Mouse (Mus musculus) liver, embryonic 12.5 days (tissue): Measurements from ENCODE around the gene Hsf4. TPM values are rescaled to one million over a fixed set of nuclear protein-coding genes. Genes with fewer than 3 reads are reported as not detected.

Source experiments
- ATAC-seq: fragments of 200-750 bp; cut with Nextera tagmentation; 2 replicates; pipeline ENCODE4 v1.8.0; 2017; ENCODE audit warnings: moderate number of reproducible peaks, mild to moderate bottlenecking, moderate library complexity
- H3K27ac ChIP-seq: fragments of 300-500 bp; sonication (generic); 2 replicates; pipeline ENCODE4 v1.5.1; 2016; ENCODE audit warnings: mild to moderate bottlenecking
- H3K27me3 ChIP-seq: fragments of 300-500 bp; sonication (generic); replicated peaks from 2 replicates; pipeline ENCODE4 v1.6.1; 2016; ENCODE audit warnings: mild to moderate bottlenecking, moderate library complexity
- H3K36me3 ChIP-seq: fragments of 300-500 bp; sonication (generic); 2 replicates; pipeline ENCODE4 v1.6.1; 2016; ENCODE audit warnings: mild to moderate bottlenecking, moderate library complexity
- H3K4me1 ChIP-seq: fragments of 300-500 bp; sonication (generic); 2 replicates; pipeline ENCODE4 v1.6.1; 2016
- H3K4me2 ChIP-seq: fragments of 300-500 bp; sonication (generic); 2 replicates; pipeline ENCODE4 v1.6.1; 2016; ENCODE audit warnings: mild to moderate bottlenecking, moderate library complexity
- H3K4me3 ChIP-seq: fragments of 300-500 bp; sonication (generic); 2 replicates; pipeline ENCODE4 v1.5.1; 2016; ENCODE audit warnings: mild to moderate bottlenecking, moderate library complexity
- H3K9ac ChIP-seq: fragments of 300-500 bp; sonication (generic); 2 replicates; pipeline ENCODE4 v1.6.1; 2016; ENCODE audit warnings: mild to moderate bottlenecking, moderate library complexity
- H3K9me3 ChIP-seq: fragments of 300-500 bp; sonication (generic); replicated peaks from 2 replicates; pipeline ENCODE4 v1.6.1; 2016; ENCODE audit warnings: mild to moderate bottlenecking, moderate library complexity
- WGBS: fragments of 180-500 bp; shearing (Covaris S2); methylation state at CpG from one replicate; pipeline ENCODE4 v1.1.7; 2016; ENCODE audit not compliant: insufficient replicate concordance; 5-methylcytosine and 5-hydroxymethylcytosine counted together
- polyA plus RNA-seq: library from polyadenylated mRNA; unstranded; fragments of >200 nt; fragmentation: Nextera tagmentation; extraction: Ambion mirVana; gene quantifications from 2 replicates; pipeline ENCODE4 v1.2.1, GENCODE M21; 2016

Gene Hsf4
- polyA plus RNA-seq, 1 experiment from 2014 or later, result not detected

DNA sequence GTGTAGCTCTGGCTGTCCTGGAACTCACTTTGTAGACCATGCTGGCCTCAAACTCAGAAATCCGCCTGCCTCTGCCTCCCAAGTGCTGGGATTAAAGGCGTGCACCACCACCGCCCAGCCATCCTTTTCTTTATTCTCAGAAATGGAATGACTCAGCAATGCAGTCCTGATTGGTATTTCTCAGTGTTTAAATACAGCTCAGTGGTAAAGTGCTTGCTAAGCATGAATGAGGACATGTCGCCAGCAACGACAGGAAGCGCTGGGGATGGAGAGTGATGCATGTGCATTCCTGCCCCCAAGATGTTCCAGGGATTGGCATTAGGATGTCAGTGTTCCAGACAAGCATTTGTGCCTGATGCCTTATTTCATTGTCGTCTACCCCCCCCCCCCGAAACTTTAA lies 33.8 kb downstream of the Hsf4 start:
- no peaks in the 10 kb centered on the region for H3K9me3 ChIP-seq
- no peaks in the 10 kb centered on the region for H3K27me3 ChIP-seq
- WGBS, result 60% methylated on average over 8 of the region's 8 CpGs
- peaks cover 81% of the 10 kb centered on the region for H3K4me1 ChIP-seq
- no peak for ATAC-seq
- peaks cover 100% of the 10 kb centered on the region for H3K36me3 ChIP-seq
- no peak overlapping the region for H3K4me3 ChIP-seq
- H3K4me2 ChIP-seq, result peak overlapping the region; percentile 29; the same call in 1 of the 2 replicates
- H3K27ac ChIP-seq, result peak overlapping the region; percentile 72
- no peak overlapping the region for H3K9ac ChIP-seq

- H3K27ac ChIP-seq, result peak overlapping the region; percentile 72
- ATAC-seq, result no peak
- 86% methylated on average over 9 of the region's 9 CpGs for WGBS
- peaks cover 76% of the 10 kb centered on the region for H3K4me1 ChIP-seq
- no peak overlapping the region for H3K9ac ChIP-seq
- H3K4me3 ChIP-seq, result no peak overlapping the region
- H3K36me3 ChIP-seq, result peaks cover 100% of the 10 kb centered on the region
- peak overlapping the region; percentile 29; the same call in 1 of the 2 replicates for H3K4me2 ChIP-seq
- H3K27me3 ChIP-seq, result no peaks in the 10 kb centered on the region
- H3K9me3 ChIP-seq, result no peaks in the 10 kb centered on the region
These were observed 34.3 kb downstream of the Hsf4 start for GRCm38 (mm10) chr8:105303874-105304273.

DNA sequence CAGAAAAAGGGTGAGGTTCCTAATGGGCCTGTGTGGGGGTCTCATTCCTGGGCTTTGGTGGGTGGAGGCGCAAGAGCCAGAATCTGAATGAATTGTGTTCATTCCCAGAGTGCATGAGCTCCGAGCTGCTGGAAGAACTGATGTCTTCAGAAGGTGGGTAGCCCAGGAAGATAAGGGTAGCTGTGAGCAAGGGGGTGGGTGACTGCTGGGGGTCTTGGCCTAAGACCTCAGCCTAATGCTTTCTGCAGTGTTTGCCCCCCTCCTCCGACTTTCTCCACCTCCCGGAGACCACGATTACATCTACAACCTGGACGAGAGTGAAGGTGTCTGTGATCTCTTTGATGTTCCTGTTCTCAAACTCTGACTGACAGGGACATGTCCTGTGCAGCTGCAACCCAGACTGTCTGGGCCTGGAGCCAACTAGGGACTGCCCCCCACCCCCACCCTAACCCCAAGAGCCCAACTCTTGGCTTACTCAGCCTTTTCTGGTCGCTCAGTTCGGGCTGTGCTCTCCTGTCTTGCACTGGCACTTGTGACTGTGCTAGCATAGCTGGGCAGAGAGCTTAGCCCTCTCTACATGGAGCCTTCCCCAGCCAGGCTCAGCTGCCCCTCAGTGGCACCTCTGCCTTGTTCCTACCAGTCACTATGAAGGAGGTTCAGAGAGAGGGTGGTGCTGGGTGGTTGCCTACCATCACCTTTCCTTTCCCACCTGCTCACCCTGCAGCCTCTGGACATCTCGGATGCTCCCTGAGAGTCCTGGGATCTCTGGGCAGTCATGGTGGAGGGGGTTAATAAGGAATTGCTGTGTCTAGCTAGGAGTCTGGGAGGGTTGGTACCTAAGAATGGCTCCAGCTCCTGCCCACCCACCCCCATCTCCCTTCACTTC lies 35.0 kb downstream of the Hsf4 start:
- Histone ChIP-seq H3K4me2 (0 out of 2 replicates have a peak overlapping the region, but pooled peaks have one; percentile 29), H3K27me3 (no peaks in the 10 kb centered on the region), H3K27ac (peak overlapping the region; percentile 72), H3K36me3 (peaks cover 100% of the 10 kb centered on the region), H3K9ac (peak overlapping the region; percentile 25; the same call in 1 of the 2 replicates), H3K9me3 (no peaks in the 10 kb centered on the region), H3K4me1 (peaks cover 69% of the 10 kb centered on the region), H3K4me3 (no peak overlapping the region)
- peak; percentile 5; the same call in 1 of the 2 replicates for ATAC-seq
- whole genome bisulfite sequencing, result 74% methylated on average over 9 of the region's 9 CpGs

GRCm38 (mm10) chr8:105305211-105306145 lies 35.9 kb downstream of the Hsf4 start, which contains the start of gene Elmo3:
Gene Elmo3, plus strand, starts transcription at chr8:105305601.
- no peaks in the 10 kb centered on the region for H3K27me3 ChIP-seq

DNA sequence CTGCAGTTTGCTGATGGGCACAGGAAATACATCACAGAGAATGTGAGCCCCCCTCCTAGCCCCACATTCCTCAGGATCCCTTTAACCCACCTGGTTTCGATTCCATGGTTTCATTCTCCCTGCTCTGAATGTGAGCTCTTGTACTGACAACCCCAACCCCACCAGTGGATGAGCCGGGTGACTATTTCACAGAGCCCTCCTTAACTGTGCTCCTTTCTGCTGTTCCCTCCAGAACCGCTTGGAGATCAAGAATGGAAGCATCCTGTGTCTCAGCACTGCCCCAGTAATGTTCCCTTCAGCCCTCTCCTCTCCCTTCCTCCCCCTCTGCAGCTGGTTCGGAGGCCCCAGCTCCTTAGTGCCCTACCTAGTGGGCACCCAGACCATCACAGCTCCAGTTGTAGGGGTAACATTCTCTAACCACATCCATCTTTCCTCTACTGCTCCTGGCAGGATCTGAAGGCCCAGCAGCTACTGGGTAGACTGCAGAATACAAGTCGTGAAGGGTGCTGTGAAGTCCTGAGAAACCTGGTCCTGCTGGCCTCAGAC lies 36.6 kb downstream of the Hsf4 start:
- Histone ChIP-seq H3K9me3 (no peaks in the 10 kb centered on the region), H3K27ac (peak overlapping the region; percentile 63), H3K4me2 (peak overlapping the region; percentile 56), H3K9ac (peak overlapping the region; percentile 56; the same call in 1 of the 2 replicates), H3K4me1 (peaks cover 56% of the 10 kb centered on the region), H3K36me3 (peaks cover 100% of the 10 kb centered on the region), H3K27me3 (no peaks in the 10 kb centered on the region), H3K4me3 (peak overlapping the region; percentile 28)
- no peak; the same call in 1 of the 2 replicates for ATAC-seq
- 74% methylated on average over 5 of the region's 5 CpGs for WGBS

More at GRCm38 (mm10) chr8:105305211-105306145, 35.9 kb downstream of the Hsf4 start, which contains the start of gene Elmo3:
- H3K27ac ChIP-seq, result peak within 1 kb of the TSS; percentile 72
- H3K36me3 ChIP-seq, result peaks cover 100% of the 10 kb centered on the region
- H3K4me1 ChIP-seq, result peaks cover 62% of the 10 kb centered on the region
- peak within 1 kb of the TSS; percentile 56 for H3K4me2 ChIP-seq
- H3K9me3 ChIP-seq, result no peaks in the 10 kb centered on the region
- peak; percentile 75 for ATAC-seq
- peak within 1 kb of the TSS; percentile 56 for H3K9ac ChIP-seq
- peak within 1 kb of the TSS; percentile 28 for H3K4me3 ChIP-seq
- whole genome bisulfite sequencing, result 16% methylated on average over 29 of the region's 30 CpGs

- Histone ChIP-seq H3K4me3 (no peak overlapping the region), H3K9me3 (no peaks in the 10 kb centered on the region), H3K4me2 (no peak overlapping the region), H3K27me3 (no peaks in the 10 kb centered on the region), H3K27ac (no peak overlapping the region), H3K4me1 (peaks cover 56% of the 10 kb centered on the region), H3K36me3 (peaks cover 100% of the 10 kb centered on the region), H3K9ac (no peak overlapping the region)
- no peak for ATAC-seq
- 93% methylated on average over 13 of the region's 13 CpGs for WGBS
These were observed 38.1 kb downstream of the Hsf4 start for GRCm38 (mm10) chr8:105307670-105308069.

DNA sequence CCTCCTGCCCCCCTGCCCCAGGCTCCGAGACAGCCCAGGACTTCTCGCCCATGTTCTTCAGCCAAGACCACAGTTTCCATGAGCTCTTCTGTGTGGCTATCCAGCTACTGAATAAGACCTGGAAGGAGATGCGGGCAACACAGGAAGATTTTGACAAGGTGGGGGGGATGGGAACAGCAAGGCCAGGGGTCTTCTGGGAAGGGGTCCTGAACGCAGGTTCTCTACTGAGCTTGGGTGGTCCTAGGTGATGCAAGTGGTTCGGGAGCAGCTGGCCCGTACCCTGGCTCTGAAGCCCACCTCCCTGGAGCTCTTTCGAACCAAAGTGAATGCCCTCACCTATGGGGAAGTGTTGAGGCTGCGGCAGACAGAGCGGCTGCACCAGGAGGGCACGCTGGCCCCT lies 38.8 kb downstream of the Hsf4 start:
- Histone ChIP-seq H3K4me1 (peaks cover 56% of the 10 kb centered on the region), H3K9me3 (no peaks in the 10 kb centered on the region), H3K27ac (no peak overlapping the region), H3K27me3 (no peaks in the 10 kb centered on the region), H3K36me3 (peaks cover 100% of the 10 kb centered on the region), H3K4me3 (no peak overlapping the region), H3K9ac (no peak overlapping the region), H3K4me2 (no peak overlapping the region)
- 93% methylated on average over 10 of the region's 10 CpGs for WGBS
- ATAC-seq, result no peak

GRCm38 (mm10) chr8:105309142-105309847 lies 39.7 kb downstream of the Hsf4 start:
- Histone ChIP-seq H3K4me3 (no peak overlapping the region), H3K9me3 (no peaks in the 10 kb centered on the region), H3K4me2 (no peak overlapping the region), H3K36me3 (peaks cover 100% of the 10 kb centered on the region), H3K27me3 (no peaks in the 10 kb centered on the region), H3K4me1 (peaks cover 56% of the 10 kb centered on the region), H3K27ac (no peak overlapping the region), H3K9ac (no peak overlapping the region)
- 83% methylated on average over 15 of the region's 15 CpGs for WGBS
- no peak for ATAC-seq

DNA sequence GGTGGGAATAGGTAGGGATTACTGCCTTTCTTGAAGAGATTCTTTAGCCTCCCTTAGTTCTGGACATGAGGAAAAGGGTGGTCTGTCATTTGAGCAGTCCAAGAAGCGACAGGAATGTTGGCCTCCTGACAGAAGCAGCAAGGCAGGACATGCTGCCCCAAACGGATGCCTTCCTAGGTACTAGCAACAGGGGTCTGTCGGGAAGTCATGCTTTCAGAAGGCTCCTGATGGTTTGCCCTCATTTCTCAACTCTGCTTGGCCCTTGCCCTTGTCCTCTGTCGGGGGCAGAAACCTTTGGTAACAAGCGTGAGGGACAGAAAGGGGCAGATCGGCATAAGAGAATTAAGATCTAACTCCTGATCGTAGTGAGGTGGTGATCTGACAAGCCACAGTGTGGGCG lies 40.5 kb downstream of the Hsf4 start:
- Histone ChIP-seq H3K9me3 (no peaks in the 10 kb centered on the region), H3K9ac (no peak overlapping the region), H3K36me3 (peaks cover 100% of the 10 kb centered on the region), H3K4me3 (no peak overlapping the region), H3K4me2 (no peak overlapping the region), H3K27ac (0 out of 2 replicates have a peak overlapping the region, but pooled peaks have one; percentile 25), H3K4me1 (peaks cover 56% of the 10 kb centered on the region), H3K27me3 (no peaks in the 10 kb centered on the region)
- WGBS, result 82% methylated on average over 8 of the region's 8 CpGs
- ATAC-seq, result no peak

DNA sequence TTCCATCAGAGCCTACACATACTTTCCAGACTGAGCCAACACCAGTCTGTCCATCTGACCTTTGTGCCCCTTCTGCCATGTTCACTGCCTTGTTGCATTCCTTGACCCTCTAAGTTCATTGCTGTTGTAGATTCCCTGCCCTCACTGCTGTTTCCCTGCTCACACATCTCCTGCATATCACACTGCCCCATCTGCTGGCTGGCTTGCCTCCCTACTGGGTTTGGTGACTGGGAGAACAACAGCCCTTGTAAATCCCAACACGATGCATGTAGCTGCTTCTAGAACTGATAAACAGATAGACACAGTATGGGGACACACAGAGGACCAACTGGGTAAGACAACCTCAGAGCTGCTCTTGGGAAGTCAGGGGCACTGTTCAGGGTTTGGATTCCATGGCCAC lies 42.1 kb downstream of the Hsf4 start:
- Histone ChIP-seq H3K4me1 (peaks cover 52% of the 10 kb centered on the region), H3K9ac (0 out of 2 replicates have a peak overlapping the region, but pooled peaks have one; percentile 60), H3K36me3 (peaks cover 100% of the 10 kb centered on the region), H3K9me3 (no peaks in the 10 kb centered on the region), H3K27me3 (no peaks in the 10 kb centered on the region), H3K4me2 (0 out of 2 replicates have a peak overlapping the region, but pooled peaks have one; percentile 59), H3K4me3 (no peak overlapping the region), H3K27ac (peak overlapping the region; percentile 79)
- peak; percentile 68 for ATAC-seq
- 13% methylated on average over 1 of the region's 1 CpGs for WGBS
